ENCODE assay signal across 10 mouse cellular contexts in genomic region chr5:134678827-134679546, GRCm38 (mm10). TPM values are rescaled to one million over a fixed set of nuclear protein-coding genes. Genes with fewer than 3 reads are reported as not detected.
DNase-seq lines count a peak whose midpoint lies in the region; ATAC-seq and TF ChIP-seq lines count a peak whose summit lies in the region.
"Had no signal": no experiment of that assay in that cellular context is flagged by ENCODE, and none has a peak within 500 bp of the region (broad histone marks: within the 10 kb centered on the region; RNA-seq: fewer than 3 reads in every experiment).

No protein-coding gene starts in this region.

- no peak overlapping the region for H3K4me2 ChIP-seq in intestine, embryonic 15.5 days (replicated peaks)
- H3K4me2 ChIP-seq in intestine, postnatal 0 days (replicated peaks; ENCODE audit: low read depth): no peak overlapping the region
- no peak overlapping the region for H3K4me2 ChIP-seq in heart, postnatal 0 days (ENCODE audit: low read depth, low read length)
- H3K4me2 ChIP-seq in liver, postnatal 0 days (ENCODE audit: low read depth, low read length): no peak overlapping the region
- H3K4me2 ChIP-seq: forebrain, embryonic 12.5 days had no signal

- WGBS in intestine, embryonic 15.5 days: 53% methylated on average over 8 of the region's 8 CpGs
- WGBS in intestine, postnatal 0 days: 47% methylated on average over 8 of the region's 8 CpGs
- WGBS in heart, postnatal 0 days: 48% methylated on average over 8 of the region's 8 CpGs
- WGBS in liver, postnatal 0 days (ENCODE audit: insufficient replicate concordance): 60% methylated on average over 8 of the region's 8 CpGs

- no peak overlapping the region for H3K4me3 ChIP-seq in intestine, embryonic 15.5 days (replicated peaks)
- no peak overlapping the region for H3K4me3 ChIP-seq in intestine, postnatal 0 days (ENCODE audit: low read depth, low read length)
- H3K4me3 ChIP-seq in heart, postnatal 0 days (ENCODE audit: low read depth, low read length): no peak overlapping the region
- no peak overlapping the region for H3K4me3 ChIP-seq in liver, postnatal 0 days (ENCODE audit: low read depth, low read length)
- H3K4me3 ChIP-seq: forebrain, embryonic 12.5 days had no signal

- TF ChIP-seq CTCF in intestine, postnatal 0 days (IDR thresholded peaks at IDR 0.05; ENCODE audit: low read depth): no peak
- no peak for TF ChIP-seq CTCF in heart, postnatal 0 days (IDR thresholded peaks at IDR 0.05; ENCODE audit: low read depth)
- TF ChIP-seq CTCF in liver, postnatal 0 days (IDR thresholded peaks at IDR 0.05; ENCODE audit: low read depth): no peak

- no peaks in the 10 kb centered on the region for H3K27me3 ChIP-seq in intestine, embryonic 15.5 days (replicated peaks)
- no peaks in the 10 kb centered on the region for H3K27me3 ChIP-seq in intestine, postnatal 0 days (replicated peaks; ENCODE audit: control insufficient read depth, insufficient read depth, low read length)
- H3K27me3 ChIP-seq in heart, postnatal 0 days (ENCODE audit: control insufficient read depth, insufficient read depth, low read length): no peaks in the 10 kb centered on the region
- H3K27me3 ChIP-seq in liver, postnatal 0 days (ENCODE audit: insufficient read depth, low read length): no peaks in the 10 kb centered on the region
- H3K27me3 ChIP-seq: forebrain, embryonic 12.5 days had no signal

- TF ChIP-seq EP300 in heart, postnatal 0 days (IDR thresholded peaks at IDR 0.05; ENCODE audit: low read depth): no peak
- no peak for TF ChIP-seq EP300 in liver, postnatal 0 days (IDR thresholded peaks at IDR 0.05; ENCODE audit: low read depth)

- DNase-seq in ZHBTc4 (ENCODE audit: low read depth, low spot score): peak; percentile 51
- DNase-seq in heart, postnatal 0 days (ENCODE audit: low spot score): peak; percentile 23
- peak; percentile 33 for DNase-seq in liver, postnatal 0 days
- no peak for DNase-seq in layer of hippocampus, adult 11-12 months (ENCODE audit: low spot score)
- DNase-seq in left cerebral cortex, adult 18-20 months (ENCODE audit: low spot score in 2 of 2): no peak
- DNase-seq in cerebellum, adult 18-20 months: no peak
- DNase-seq: layer of hippocampus, postnatal 36 days had no signal

- H3K9ac ChIP-seq in intestine, embryonic 15.5 days: 0 out of 2 replicates have a peak overlapping the region, but pooled peaks have one; percentile 9
- H3K9ac ChIP-seq in intestine, postnatal 0 days (ENCODE audit: low read depth, low read length): no peak overlapping the region
- H3K9ac ChIP-seq in heart, postnatal 0 days (replicated peaks; ENCODE audit: low read depth, low read length): peak overlapping the region; percentile 4; the same call in 1 of the 2 replicates
- 0 out of 2 replicates have a peak overlapping the region, but pooled peaks have one; percentile 6 for H3K9ac ChIP-seq in liver, postnatal 0 days (replicated peaks)
- H3K9ac ChIP-seq: forebrain, embryonic 12.5 days had no signal

- H3K9me3 ChIP-seq in intestine, embryonic 15.5 days: no peaks in the 10 kb centered on the region
- no peaks in the 10 kb centered on the region for H3K9me3 ChIP-seq in intestine, postnatal 0 days (ENCODE audit: control insufficient read depth)
- no peaks in the 10 kb centered on the region for H3K9me3 ChIP-seq in heart, postnatal 0 days (replicated peaks; ENCODE audit: control insufficient read depth, low read length)
- H3K9me3 ChIP-seq in liver, postnatal 0 days (ENCODE audit: low read length): no peaks in the 10 kb centered on the region
- H3K9me3 ChIP-seq: forebrain, embryonic 12.5 days had no signal

- H3K27ac ChIP-seq in intestine, embryonic 15.5 days: peak overlapping the region; percentile 59; the same call in 1 of the 2 replicates
- no peak overlapping the region for H3K27ac ChIP-seq in intestine, postnatal 0 days (ENCODE audit: low read depth, low read length)
- H3K27ac ChIP-seq in heart, postnatal 0 days (ENCODE audit: low read depth): peak overlapping the region; percentile 79
- H3K27ac ChIP-seq in liver, postnatal 0 days (ENCODE audit: low read depth): peak overlapping the region; percentile 64
- H3K27ac ChIP-seq: forebrain, embryonic 12.5 days had no signal

- H3K4me1 ChIP-seq in intestine, embryonic 15.5 days (replicated peaks): peaks cover 42% of the 10 kb centered on the region
- H3K4me1 ChIP-seq in intestine, postnatal 0 days (replicated peaks; ENCODE audit: control insufficient read depth, insufficient read depth, low read length): peaks cover 8% of the 10 kb centered on the region; the same call in 1 of the 2 replicates
- H3K4me1 ChIP-seq in heart, postnatal 0 days (ENCODE audit: control insufficient read depth, insufficient read depth): peaks cover 15% of the 10 kb centered on the region
- H3K4me1 ChIP-seq in liver, postnatal 0 days (ENCODE audit: insufficient read depth): peaks cover 44% of the 10 kb centered on the region

- ATAC-seq in intestine, embryonic 15.5 days: no peak
- no peak for ATAC-seq in intestine, postnatal 0 days
- ATAC-seq in heart, postnatal 0 days (ENCODE audit: insufficient read depth, low read depth): no peak
- no peak for ATAC-seq in liver, postnatal 0 days

- H3K36me3 ChIP-seq in intestine, embryonic 15.5 days: no peaks in the 10 kb centered on the region
- H3K36me3 ChIP-seq in intestine, postnatal 0 days (ENCODE audit: control insufficient read depth, insufficient read depth): no peaks in the 10 kb centered on the region
- H3K36me3 ChIP-seq in heart, postnatal 0 days (replicated peaks; ENCODE audit: control insufficient read depth, insufficient read depth, low read length): 0 out of 2 replicates have a peak, but pooled peaks cover 3% of the 10 kb centered on the region
- no peaks in the 10 kb centered on the region for H3K36me3 ChIP-seq in liver, postnatal 0 days (replicated peaks; ENCODE audit: insufficient read depth, low read length)

RNA-seq across cellular contexts. Expression of gene Limk1, which starts 9.4 kb away (rescaled TPM):
- polyA plus RNA-seq in intestine, embryonic 15.5 days (2015; fragmentation: Nextera tagmentation; extraction: Ambion mirVana): 3.7 and 4.1 TPM in 2 replicates
- polyA plus RNA-seq in intestine, postnatal 0 days (2015; fragmentation: Nextera tagmentation; extraction: Ambion mirVana): 1.7 and 1.8 TPM in 2 replicates
- total RNA-seq in heart, postnatal 0 days (2014; rRNA removed; ENCODE audit: low replicate concordance): 6.9 and 12.1 TPM in 2 replicates
- polyA plus RNA-seq in heart, postnatal 0 days (2015; fragmentation: Nextera tagmentation; extraction: Ambion mirVana): 2.4 TPM in 2 replicates
- polyA plus RNA-seq in liver, postnatal 0 days (2015; fragmentation: Nextera tagmentation; extraction: Ambion mirVana): 0.59 and 0.73 TPM in 2 replicates
- 10 to 100 TPM; 59.8 to 63.7 TPM for total RNA-seq in left cerebral cortex, adult 18-20 months (2021)

RNA-seq across cellular contexts. Expression of gene Eif4h, which starts 39.7 kb away (rescaled TPM):
- polyA plus RNA-seq in intestine, embryonic 15.5 days (2015; fragmentation: Nextera tagmentation; extraction: Ambion mirVana): 382 and 397 TPM in 2 replicates
- 217 and 232 TPM in 2 replicates for polyA plus RNA-seq in intestine, postnatal 0 days (2015; fragmentation: Nextera tagmentation; extraction: Ambion mirVana)
- total RNA-seq in heart, postnatal 0 days (2014; rRNA removed; ENCODE audit: low replicate concordance): 430 and 516 TPM in 2 replicates
- polyA plus RNA-seq in heart, postnatal 0 days (2015; fragmentation: Nextera tagmentation; extraction: Ambion mirVana): 230 and 241 TPM in 2 replicates
- 124 and 132 TPM in 2 replicates for polyA plus RNA-seq in liver, postnatal 0 days (2015; fragmentation: Nextera tagmentation; extraction: Ambion mirVana)
- total RNA-seq in left cerebral cortex, adult 18-20 months (2021): 100 to 1,000 TPM; 322 to 329 TPM

Comparison
In these comparisons a context has a peak if more than half of its experiments do, and no peak if none do; other contexts are left out.
1. DNase-seq: peak in ZHBTc4 (single experiment), heart, postnatal 0 days (single experiment) and liver, postnatal 0 days (single experiment); none in layer of hippocampus, adult 11-12 months (single experiment), left cerebral cortex, adult 18-20 months (0 of 2) and cerebellum, adult 18-20 months (0 of 2).